Mouse (Mus musculus): ENCODE data around the gene Zfand6.

DNA sequence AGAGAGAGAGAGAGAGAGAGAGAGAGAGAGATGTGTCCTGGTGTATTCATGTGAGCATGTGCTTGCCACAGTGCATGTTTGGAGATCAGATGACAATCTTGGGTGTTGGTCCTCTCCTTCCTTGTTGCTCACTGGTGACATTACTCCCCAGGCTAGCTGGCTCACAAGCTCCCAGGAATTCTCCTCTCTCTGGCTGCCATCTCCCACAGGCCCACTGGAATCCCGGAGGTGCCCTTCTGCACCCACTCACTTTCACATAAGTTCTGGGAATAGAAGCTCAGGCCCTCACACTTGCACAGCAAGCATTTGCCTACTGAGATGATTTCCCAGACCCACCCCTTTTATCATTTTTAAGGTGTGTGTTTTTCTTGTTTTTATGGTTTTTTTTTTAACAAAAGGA, 110.0 kb downstream of the Zfand6 start:
- TF ChIP-seq CTCF (IDR thresholded peaks at IDR 0.05; ENCODE audit: control insufficient read depth, insufficient read depth, low read length) (no peak), POLR2A (IDR thresholded peaks at IDR 0.05; ENCODE audit: borderline replicate concordance, control insufficient read depth, low read depth, low read length) (no peak)
